Mouse (Mus musculus): Measurements from ENCODE around the gene Tex35.

The Tex35 gene

GRCm38 (mm10) chr1:157092622-157093021, 15.9 kb downstream of the Tex35 start:
- peak; percentile 51; the same call in 1 of the 2 replicates for TF ChIP-seq GATA4 (IDR thresholded peaks at IDR 0.05; ENCODE audit: insufficient replicate concordance, low read length)

GRCm38 (mm10) chr1:157092140-157092539, 16.3 kb downstream of the Tex35 start:
- no peak for TF ChIP-seq GATA4 (IDR thresholded peaks at IDR 0.05; ENCODE audit: insufficient replicate concordance, low read length)

GRCm38 (mm10) chr1:157090835-157091234, 17.6 kb downstream of the Tex35 start:
- TF ChIP-seq GATA4 (IDR thresholded peaks at IDR 0.05; ENCODE audit: insufficient replicate concordance, low read length): no peak

GRCm38 (mm10) chr1:157086097-157086994, 22.1 kb downstream of the Tex35 start:
- TF ChIP-seq GATA4 (IDR thresholded peaks at IDR 0.05; ENCODE audit: insufficient replicate concordance, low read length): no peak

- no peak for TF ChIP-seq GATA4 (IDR thresholded peaks at IDR 0.05; ENCODE audit: insufficient replicate concordance, low read length)
Measured at GRCm38 (mm10) chr1:157082931-157083330, 25.5 kb downstream of the Tex35 start.

- TF ChIP-seq GATA4 (IDR thresholded peaks at IDR 0.05; ENCODE audit: insufficient replicate concordance, low read length): no peak
Measured at GRCm38 (mm10) chr1:157081999-157082398, 26.5 kb downstream of the Tex35 start.

- TF ChIP-seq GATA4 (IDR thresholded peaks at IDR 0.05; ENCODE audit: insufficient replicate concordance, low read length): no peak
Measured at GRCm38 (mm10) chr1:157081076-157081804, 27.2 kb downstream of the Tex35 start.

- TF ChIP-seq GATA4 (IDR thresholded peaks at IDR 0.05; ENCODE audit: insufficient replicate concordance, low read length): no peak
Measured at GRCm38 (mm10) chr1:157080071-157080470, 28.4 kb downstream of the Tex35 start.

- no peak for TF ChIP-seq GATA4 (IDR thresholded peaks at IDR 0.05; ENCODE audit: insufficient replicate concordance, low read length)
Measured at GRCm38 (mm10) chr1:157079384-157080025, 29.0 kb downstream of the Tex35 start.

- no peak for TF ChIP-seq GATA4 (IDR thresholded peaks at IDR 0.05; ENCODE audit: insufficient replicate concordance, low read length)
Measured at GRCm38 (mm10) chr1:157076781-157077705, 31.4 kb downstream of the Tex35 start.

GRCm38 (mm10) chr1:157076257-157076656, 32.2 kb downstream of the Tex35 start:
- TF ChIP-seq GATA4 (IDR thresholded peaks at IDR 0.05; ENCODE audit: insufficient replicate concordance, low read length): no peak; the same call in 1 of the 2 replicates

- TF ChIP-seq GATA4 (IDR thresholded peaks at IDR 0.05; ENCODE audit: insufficient replicate concordance, low read length): no peak
Measured at GRCm38 (mm10) chr1:157074937-157075336, 33.5 kb downstream of the Tex35 start.

- TF ChIP-seq GATA4 (IDR thresholded peaks at IDR 0.05; ENCODE audit: insufficient replicate concordance, low read length): no peak
Measured at GRCm38 (mm10) chr1:157074371-157074770, 34.1 kb downstream of the Tex35 start.

- TF ChIP-seq GATA4 (IDR thresholded peaks at IDR 0.05; ENCODE audit: insufficient replicate concordance, low read length): no peak
Measured at GRCm38 (mm10) chr1:157073592-157073991, 34.9 kb downstream of the Tex35 start.
